Mouse (Mus musculus): Measurements from ENCODE around the gene Lrrc40. TPM values are rescaled to one million over a fixed set of nuclear protein-coding genes. Genes with fewer than 3 reads are reported as not detected.
"Not testable (repeated sequence)": the region's sequence is repeated elsewhere in the genome, so short reads cannot be mapped to it uniquely, and the experiment has no call there.

The Lrrc40 gene
- polyA plus RNA-seq, 1 experiment from 2014 or later = 23.1 TPM

- H3K4me1 ChIP-seq (replicated peaks) = no peaks in the 10 kb centered on the region
- no peaks in the 10 kb centered on the region for H3K36me3 ChIP-seq (replicated peaks)
- H3K4me3 ChIP-seq (replicated peaks) = no peak overlapping the region
- H3K9me3 ChIP-seq (replicated peaks) = no peaks in the 10 kb centered on the region
- WGBS (ENCODE audit: insufficient replicate concordance) = 58% methylated on average over 4 of the region's 4 CpGs
- H3K9ac ChIP-seq = no peak overlapping the region
- H3K4me2 ChIP-seq = no peak overlapping the region
- ATAC-seq (ENCODE audit: insufficient read depth) = no peak
- no peaks in the 10 kb centered on the region for H3K27me3 ChIP-seq
- H3K27ac ChIP-seq (replicated peaks) = no peak overlapping the region
These were observed 57.5 kb downstream of the Lrrc40 start for GRCm38 (mm10) chr3:158093919-158094318.

GRCm38 (mm10) chr3:158102043-158102442 lies 65.6 kb downstream of the Lrrc40 start:
- not testable (repeated sequence) for H3K36me3 ChIP-seq (replicated peaks); H3K9ac ChIP-seq; H3K4me3 ChIP-seq (replicated peaks); H3K4me2 ChIP-seq; ATAC-seq (ENCODE audit: insufficient read depth); H3K27ac ChIP-seq (replicated peaks); H3K9me3 ChIP-seq (replicated peaks); H3K27me3 ChIP-seq; H3K4me1 ChIP-seq (replicated peaks)
- 76% methylated on average over 10 of the region's 10 CpGs for WGBS (ENCODE audit: insufficient replicate concordance)

GRCm38 (mm10) chr3:158102530-158102929 lies 66.1 kb downstream of the Lrrc40 start:
- 44% methylated on average over 1 of the region's 1 CpGs for WGBS (ENCODE audit: insufficient replicate concordance)
- H3K27me3 ChIP-seq; H3K4me1 ChIP-seq (replicated peaks); H3K4me3 ChIP-seq (replicated peaks); H3K9me3 ChIP-seq (replicated peaks); H3K27ac ChIP-seq (replicated peaks); H3K36me3 ChIP-seq (replicated peaks); H3K9ac ChIP-seq; ATAC-seq (ENCODE audit: insufficient read depth); H3K4me2 ChIP-seq: not testable (repeated sequence)

- H3K36me3 ChIP-seq (replicated peaks) = no peaks in the 10 kb centered on the region
- H3K27me3 ChIP-seq = no peaks in the 10 kb centered on the region
- no peaks in the 10 kb centered on the region for H3K4me1 ChIP-seq (replicated peaks)
- no peak for ATAC-seq (ENCODE audit: insufficient read depth)
- H3K27ac ChIP-seq (replicated peaks) = no peak overlapping the region
- no peaks in the 10 kb centered on the region for H3K9me3 ChIP-seq (replicated peaks)
- 41% methylated on average over 2 of the region's 2 CpGs for WGBS (ENCODE audit: insufficient replicate concordance)
- H3K4me3 ChIP-seq (replicated peaks) = no peak overlapping the region
- H3K9ac ChIP-seq = no peak overlapping the region
- no peak overlapping the region for H3K4me2 ChIP-seq
These were observed 67.0 kb downstream of the Lrrc40 start for GRCm38 (mm10) chr3:158103467-158103866.

GRCm38 (mm10) chr3:158105260-158105659 lies 68.8 kb downstream of the Lrrc40 start:
- H3K9me3 ChIP-seq (replicated peaks) = no peaks in the 10 kb centered on the region
- H3K36me3 ChIP-seq (replicated peaks) = no peaks in the 10 kb centered on the region
- H3K27ac ChIP-seq (replicated peaks) = no peak overlapping the region
- H3K4me2 ChIP-seq = no peak overlapping the region
- no peaks in the 10 kb centered on the region for H3K27me3 ChIP-seq
- WGBS (ENCODE audit: insufficient replicate concordance) = 53% methylated on average over 1 of the region's 1 CpGs
- ATAC-seq (ENCODE audit: insufficient read depth) = no peak
- no peak overlapping the region for H3K9ac ChIP-seq
- H3K4me3 ChIP-seq (replicated peaks) = no peak overlapping the region
- H3K4me1 ChIP-seq (replicated peaks) = no peaks in the 10 kb centered on the region

Other genes with a start within 250 kb of the Lrrc40 start
- 50.2 and 53.7 TPM in 2 replicates for gene Cth, start 111.6 kb upstream of the Lrrc40 start, polyA plus RNA-seq (2015; fragmentation: Nextera tagmentation; extraction: Ambion mirVana)
- 10.2 and 12.2 TPM in 2 replicates for gene Ankrd13c, start 89.4 kb upstream of the Lrrc40 start, polyA plus RNA-seq (2015; fragmentation: Nextera tagmentation; extraction: Ambion mirVana)
- gene Srsf11, start within 50 bp of the Lrrc40 start, polyA plus RNA-seq (2015; fragmentation: Nextera tagmentation; extraction: Ambion mirVana) = 87.6 and 90.1 TPM in 2 replicates

Measured in liver, embryonic 15.5 days (tissue).